Mouse (Mus musculus): Measurements from ENCODE around the gene Nr0b2.
"Not testable (repeated sequence)": the region's sequence is repeated elsewhere in the genome, so short reads cannot be mapped to it uniquely, and the experiment has no call there.

Gene Nr0b2

GRCm38 (mm10) chr4:133552768-133553447 is at the start of gene Nr0b2:
Nr0b2 (plus strand) TSS chr4:133553376.
- no peak for DNase-seq (ENCODE audit: low spot score)

DNA sequence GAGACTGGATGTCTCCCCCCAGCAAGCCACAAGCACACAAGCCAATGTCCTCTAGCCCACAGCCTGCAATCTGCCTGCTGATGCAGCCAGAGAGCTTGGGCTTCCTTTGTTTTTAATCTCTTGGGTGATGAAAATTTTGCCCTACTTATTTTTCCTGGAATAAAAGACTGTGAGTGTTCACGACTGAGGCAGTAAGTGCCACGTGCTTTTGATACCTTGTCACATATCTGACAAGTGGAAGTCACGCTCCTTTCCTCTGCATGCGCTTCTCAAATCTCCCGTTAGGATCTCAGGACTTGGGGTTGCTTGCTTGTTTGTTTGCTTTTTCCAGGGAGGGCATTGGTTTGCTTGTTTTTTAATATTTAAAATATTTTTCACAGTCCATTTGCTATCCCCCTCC is 48.9 kb upstream of the Nr0b2 start:
- no peak for DNase-seq (ENCODE audit: low spot score)

DNA sequence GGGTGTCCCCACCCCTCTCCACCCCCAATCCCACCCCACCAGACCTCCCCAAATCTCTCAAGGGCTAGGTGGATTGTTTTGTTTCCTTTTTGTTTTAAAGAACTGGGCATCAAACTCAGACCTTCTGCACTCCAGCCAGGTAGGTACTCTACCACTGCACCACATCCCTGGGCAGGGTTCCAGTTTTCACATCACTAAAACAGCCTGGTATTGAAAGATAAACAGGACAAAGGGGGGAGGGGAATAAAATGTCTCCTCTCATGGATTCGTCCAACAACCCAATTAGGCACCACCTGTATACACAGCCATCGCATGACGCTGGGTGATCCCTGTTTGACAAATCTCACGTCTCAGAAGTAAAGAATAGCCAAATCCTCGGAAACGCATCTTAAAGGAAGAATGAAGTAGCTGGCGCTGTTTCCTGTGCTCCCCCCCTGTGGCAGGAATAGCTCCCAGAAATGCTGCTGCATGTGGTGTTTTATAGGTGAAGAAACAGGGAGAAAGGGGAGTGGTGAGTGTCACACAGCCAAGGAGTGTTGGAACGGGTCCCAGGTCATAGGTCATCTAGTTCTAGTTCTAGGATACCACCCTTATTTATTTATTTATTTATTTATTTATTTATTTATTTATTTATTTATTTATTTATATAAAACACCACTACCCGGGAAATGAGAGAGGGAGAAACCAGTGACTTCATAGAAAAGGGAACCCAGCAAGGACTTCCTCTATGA is 48.3 kb upstream of the Nr0b2 start:
- no peak for DNase-seq (ENCODE audit: low spot score)

GRCm38 (mm10) chr4:133506573-133506972 is 46.6 kb upstream of the Nr0b2 start:
- DNase-seq (ENCODE audit: low spot score), result no peak

DNA sequence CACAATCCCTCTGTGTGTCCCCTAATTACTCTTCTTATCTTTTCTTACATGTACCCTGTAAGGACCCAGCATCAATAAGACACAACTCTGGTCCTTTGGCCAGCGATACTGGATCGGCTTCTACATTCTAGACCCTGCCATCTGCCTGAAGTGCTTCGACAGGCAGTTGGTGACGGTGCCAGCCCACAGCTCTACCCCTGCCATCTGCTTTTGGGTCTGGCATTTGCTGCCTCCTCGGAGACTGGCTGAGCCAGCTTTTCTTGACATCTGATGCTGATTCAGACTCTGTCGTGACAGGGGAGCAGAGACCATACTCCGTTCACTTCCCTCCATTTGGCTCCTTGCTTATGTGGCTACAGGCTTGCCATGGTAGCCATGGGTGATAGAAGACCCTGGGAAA is 44.2 kb upstream of the Nr0b2 start:
- no peak for DNase-seq (ENCODE audit: low spot score)

DNA sequence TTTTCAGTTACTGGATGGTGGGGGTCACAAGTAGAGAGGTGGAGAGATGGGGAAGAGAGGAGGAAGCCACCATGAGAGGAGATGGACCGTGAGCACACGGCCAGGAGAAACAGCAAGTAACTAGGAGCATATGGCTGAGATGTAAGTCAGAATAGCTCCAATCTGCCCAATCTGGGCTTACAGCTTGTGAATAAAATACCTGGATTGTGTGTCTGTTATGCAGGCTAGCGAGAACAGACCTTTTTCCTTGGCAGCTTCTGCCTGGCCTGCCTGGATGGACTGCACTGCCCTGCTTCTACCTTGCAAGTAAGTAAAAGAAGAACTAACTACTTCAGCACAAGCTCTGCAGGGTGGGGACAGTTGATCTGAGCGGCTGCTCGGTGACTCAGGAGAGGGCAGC is 42.1 kb upstream of the Nr0b2 start:
- DNase-seq (ENCODE audit: low spot score), result no peak

GRCm38 (mm10) chr4:133512511-133512910 is 40.7 kb upstream of the Nr0b2 start:
- not testable (repeated sequence) for DNase-seq (ENCODE audit: low spot score)

DNA sequence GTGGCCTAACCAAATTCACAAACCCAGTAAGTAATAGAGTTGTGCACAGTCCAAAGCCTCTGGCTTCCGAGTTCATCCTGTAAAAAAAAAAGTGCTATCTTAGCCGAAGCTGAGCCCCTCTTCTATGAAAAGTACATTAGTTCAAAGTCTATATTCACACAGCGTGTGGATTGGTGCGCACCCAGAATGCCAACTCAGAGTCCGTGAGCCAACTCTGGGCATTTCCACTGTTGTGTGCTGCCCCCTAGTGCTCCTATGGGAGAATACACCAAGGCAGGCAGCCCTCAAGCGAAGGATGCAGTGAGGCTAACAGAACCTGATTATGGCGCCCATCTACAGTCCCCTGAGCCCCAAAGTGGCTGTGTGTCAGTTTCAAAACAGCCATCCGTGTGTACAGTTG is 40.2 kb upstream of the Nr0b2 start:
- peak; percentile 77 for DNase-seq (ENCODE audit: low spot score)

GRCm38 (mm10) chr4:133518601-133519368 is 34.4 kb upstream of the Nr0b2 start, which contains the start of gene Kdf1:
Kdf1 (plus strand) TSS chr4:133518963.
- DNase-seq (ENCODE audit: low spot score), result peak; percentile 72

- DNase-seq (ENCODE audit: low spot score), result no peak
These were observed 33.9 kb upstream of the Nr0b2 start for GRCm38 (mm10) chr4:133519369-133519665.

GRCm38 (mm10) chr4:133521502-133521901 is 31.7 kb upstream of the Nr0b2 start:
- no peak for DNase-seq (ENCODE audit: low spot score)

DNA sequence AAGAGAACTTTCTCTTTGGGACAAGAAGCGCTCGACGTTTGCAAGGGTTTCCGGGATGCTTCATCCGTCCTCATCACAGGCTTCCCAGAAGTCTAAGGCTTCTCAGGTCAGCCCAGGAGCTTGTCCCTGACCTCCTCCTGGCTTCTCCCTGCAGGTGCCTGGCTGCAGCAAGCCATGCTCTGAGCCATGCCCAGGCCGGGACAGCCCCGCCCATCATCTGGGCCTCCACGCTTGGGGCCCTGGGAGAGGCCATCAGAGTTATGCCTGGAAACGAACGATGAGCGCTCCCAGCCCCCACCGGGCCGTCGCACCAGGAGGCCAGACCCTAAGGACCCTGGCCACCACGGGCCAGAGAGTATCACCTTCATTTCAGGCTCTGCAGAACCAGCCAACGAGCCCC is 25.4 kb upstream of the Nr0b2 start:
- DNase-seq (ENCODE audit: low spot score), result no peak

- DNase-seq (ENCODE audit: low spot score), result no peak
These were observed 20.4 kb upstream of the Nr0b2 start for GRCm38 (mm10) chr4:133532777-133533176.

DNA sequence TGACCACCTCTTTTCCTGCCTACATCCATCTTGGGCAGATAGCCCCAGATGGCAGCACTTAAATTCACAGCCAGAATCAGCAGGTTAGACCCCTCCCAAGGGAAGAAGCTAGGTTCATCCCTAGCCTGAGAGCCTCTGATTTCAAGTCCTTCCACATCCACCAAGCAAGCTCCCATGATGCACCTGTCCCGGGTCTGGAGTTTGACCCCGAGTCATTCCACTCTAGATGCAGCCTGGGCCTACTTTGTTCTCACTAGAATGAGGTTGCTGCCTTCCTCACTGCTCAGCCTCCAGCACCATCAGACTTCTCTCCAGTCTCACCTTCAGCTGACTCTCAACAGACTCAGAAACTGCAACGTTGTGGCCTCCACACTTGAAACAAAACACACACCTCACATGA is 17.1 kb upstream of the Nr0b2 start:
- no peak for DNase-seq (ENCODE audit: low spot score)

DNA sequence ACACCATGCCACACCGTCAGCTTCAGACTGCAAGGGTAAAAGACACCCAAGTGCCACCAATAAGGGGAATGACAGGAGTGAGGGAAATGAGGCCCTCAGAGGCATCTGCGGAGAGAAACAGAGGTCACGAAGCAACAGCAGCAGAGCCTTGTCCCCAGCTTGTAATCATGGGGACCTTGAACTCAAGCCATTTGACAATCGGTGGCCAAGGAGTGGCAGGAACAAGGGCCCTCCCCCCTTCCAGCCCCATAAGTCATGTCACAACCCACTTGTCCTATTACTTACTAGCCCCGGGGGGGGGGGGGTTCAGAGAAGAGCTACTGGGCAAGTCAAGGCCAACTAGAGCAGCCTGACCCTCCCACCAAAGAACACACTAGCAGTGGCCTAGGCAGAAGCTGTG is 16.5 kb upstream of the Nr0b2 start:
- DNase-seq (ENCODE audit: low spot score), result no peak

DNA sequence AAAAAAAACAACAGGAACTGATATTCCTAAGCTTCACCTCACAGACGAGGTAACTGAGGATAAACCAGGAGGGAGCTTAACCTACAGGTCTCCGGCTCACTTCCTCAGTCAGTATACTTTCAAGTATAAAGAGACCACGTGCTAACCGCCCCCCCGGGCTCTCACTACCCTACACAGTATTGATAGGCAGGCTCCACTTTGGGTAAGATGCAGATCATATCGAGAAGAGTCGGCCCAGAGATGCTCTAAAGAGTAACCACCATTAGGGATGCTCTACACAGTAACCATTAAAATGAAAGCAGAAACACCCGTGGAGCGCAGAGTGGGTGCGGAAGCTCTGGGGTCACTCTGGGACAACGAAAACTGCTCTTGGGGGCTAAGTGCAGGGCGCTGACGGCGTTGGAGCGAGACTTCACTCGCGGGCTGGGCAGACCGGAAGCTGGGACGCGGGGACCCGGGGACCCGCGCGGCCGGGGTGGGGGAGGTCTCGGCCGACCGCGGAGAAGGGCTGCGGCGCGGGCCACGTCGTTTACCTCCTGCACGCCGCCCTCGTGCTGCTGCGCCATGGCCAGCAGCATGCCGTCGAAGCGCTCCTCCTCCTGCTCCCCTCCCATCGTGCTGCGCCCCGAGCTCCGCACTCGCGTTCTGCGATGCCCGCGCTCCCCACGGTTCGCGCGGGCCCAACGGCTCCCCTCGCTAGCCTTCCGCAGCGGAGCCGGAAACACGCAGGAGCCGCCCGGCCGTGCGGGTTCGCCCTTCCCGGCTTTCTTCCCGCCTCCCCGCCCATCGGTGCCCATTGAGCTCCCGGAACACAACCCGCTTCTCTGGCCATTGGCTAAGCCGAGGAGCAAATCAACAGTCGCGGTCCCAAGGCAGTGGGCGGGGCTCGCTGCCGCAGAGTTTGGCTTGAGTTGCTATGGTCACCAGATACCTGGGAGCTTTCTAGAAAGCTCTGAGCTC is 7.6 kb upstream of the Nr0b2 start, which contains the start of gene Nudc:
TSS of gene Nudc (minus strand) at position 725 of the 960 bp plus-strand sequence.
- DNase-seq (ENCODE audit: low spot score), result peak; percentile 98

GRCm38 (mm10) chr4:133552029-133552428 is 1.1 kb upstream of the Nr0b2 start:
- DNase-seq (ENCODE audit: low spot score), result no peak

- DNase-seq (ENCODE audit: low spot score), result no peak
These were observed 513 bp downstream of the Nr0b2 start for GRCm38 (mm10) chr4:133553448-133554330.

DNA sequence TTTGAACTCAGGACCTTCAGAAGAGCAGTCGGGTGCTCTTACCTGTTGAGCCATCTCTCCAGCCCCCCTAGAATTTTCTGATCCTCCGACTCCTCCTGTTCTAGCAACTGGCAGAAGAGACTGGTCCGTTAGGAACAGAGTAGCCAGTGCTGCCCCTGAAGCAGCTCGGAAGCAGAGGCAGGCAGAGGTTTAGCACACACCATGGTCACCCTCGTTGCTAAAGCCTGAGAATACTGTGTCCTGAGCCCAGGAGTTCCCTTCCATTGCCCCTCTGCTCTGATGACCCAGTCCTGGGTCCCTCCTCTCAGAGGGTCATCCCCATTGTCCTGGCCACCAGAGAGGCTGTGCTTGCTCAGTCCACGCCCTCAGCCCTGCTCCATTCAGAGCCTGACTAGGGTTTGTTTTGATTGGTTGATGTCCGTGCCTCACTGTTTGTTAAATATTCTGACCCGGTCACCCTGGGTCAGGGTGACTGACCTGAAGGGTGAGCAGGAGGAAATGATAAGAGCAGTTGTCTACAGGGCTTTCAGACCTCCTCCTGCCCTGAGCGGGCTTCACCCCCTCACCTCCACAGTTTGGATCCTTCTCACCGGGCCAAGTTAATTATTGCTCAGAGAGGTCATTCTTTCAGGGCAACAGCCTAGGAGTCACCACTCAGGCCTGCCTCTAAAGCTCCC is 4.0 kb downstream of the Nr0b2 start:
- no peak for DNase-seq (ENCODE audit: low spot score)

- no peak for DNase-seq (ENCODE audit: low spot score)
These were observed 6.7 kb downstream of the Nr0b2 start for GRCm38 (mm10) chr4:133559846-133560245.

All from lung, postnatal 25 days (tissue).